ENCODE assay signal across 8 mouse cellular contexts in genomic region chr8:75272166-75272565, GRCm38 (mm10). TPM values are rescaled to one million over a fixed set of nuclear protein-coding genes. Genes with fewer than 3 reads are reported as not detected.
DNase-seq lines count a peak whose midpoint lies in the region; ATAC-seq and TF ChIP-seq lines count a peak whose summit lies in the region.

No protein-coding gene starts in this region.

- no peaks in the 10 kb centered on the region for H3K36me3 ChIP-seq in heart, embryonic 12.5 days
- no peaks in the 10 kb centered on the region for H3K36me3 ChIP-seq in G1E (replicated peaks)
- no peaks in the 10 kb centered on the region for H3K36me3 ChIP-seq in embryonic facial prominence, embryonic 11.5 days (replicated peaks; ENCODE audit: control insufficient read depth, insufficient read depth, low read depth, low read length)

- TF ChIP-seq CTCF in G1E (IDR thresholded peaks at IDR 0.05; ENCODE audit: low read depth, low read length) = no peak

- peaks cover 9% of the 10 kb centered on the region for H3K9me3 ChIP-seq in heart, embryonic 12.5 days (replicated peaks)
- peaks cover 6% of the 10 kb centered on the region for H3K9me3 ChIP-seq in G1E (replicated peaks)
- no peaks in the 10 kb centered on the region for H3K9me3 ChIP-seq in embryonic facial prominence, embryonic 11.5 days (replicated peaks; ENCODE audit: control insufficient read depth, low read length)

- no peak overlapping the region for H3K27ac ChIP-seq in heart, embryonic 12.5 days (ENCODE audit: poor library complexity, severe bottlenecking)
- no peak overlapping the region for H3K27ac ChIP-seq in embryonic facial prominence, embryonic 11.5 days (replicated peaks; ENCODE audit: low read depth, low read length)

- ATAC-seq in heart, embryonic 12.5 days (ENCODE audit: insufficient number of reproducible peaks, low FRiP score) = no peak
- peak; percentile 40; the same call in 1 of the 2 replicates for ATAC-seq in G1E (ENCODE audit: extremely low read depth, insufficient number of reproducible peaks, low FRiP score, poor library complexity, severe bottlenecking)
- no peak for ATAC-seq in embryonic facial prominence, embryonic 11.5 days (replicated peaks; ENCODE audit: insufficient number of reproducible peaks, low FRiP score, low TSS enrichment, low read depth)
- no peak for ATAC-seq in inflammation-experienced regulatory T-cells, adult 6 months

- H3K4me2 ChIP-seq in heart, embryonic 12.5 days = no peak overlapping the region
- no peak overlapping the region for H3K4me2 ChIP-seq in embryonic facial prominence, embryonic 11.5 days (ENCODE audit: low read depth, low read length)

- no peaks in the 10 kb centered on the region for H3K27me3 ChIP-seq in heart, embryonic 12.5 days (replicated peaks)
- no peaks in the 10 kb centered on the region for H3K27me3 ChIP-seq in G1E (ENCODE audit: insufficient read depth, low read length)
- H3K27me3 ChIP-seq in embryonic facial prominence, embryonic 11.5 days (ENCODE audit: control insufficient read depth, insufficient read depth, low read length) = no peaks in the 10 kb centered on the region

- 37% methylated on average over 4 of the region's 4 CpGs for WGBS in heart, embryonic 12.5 days
- WGBS in embryonic facial prominence, embryonic 11.5 days = 28% methylated on average over 4 of the region's 4 CpGs

- no peak overlapping the region for H3K9ac ChIP-seq in heart, embryonic 12.5 days
- H3K9ac ChIP-seq in embryonic facial prominence, embryonic 11.5 days (replicated peaks; ENCODE audit: low read length) = no peak overlapping the region

- H3K4me1 ChIP-seq in heart, embryonic 12.5 days (replicated peaks) = 0 out of 2 replicates have a peak, but pooled peaks cover 2% of the 10 kb centered on the region
- H3K4me1 ChIP-seq in G1E (ENCODE audit: insufficient read depth, low read depth, low read length) = no peaks in the 10 kb centered on the region
- H3K4me1 ChIP-seq in embryonic facial prominence, embryonic 11.5 days (ENCODE audit: control insufficient read depth, insufficient read depth, low read length) = no peaks in the 10 kb centered on the region

- DNase-seq in heart, adult 8-10 months (ENCODE audit: low spot score) = peak; percentile 56
- peak; percentile 72 for DNase-seq in 3T3-L1 (ENCODE audit: low read depth, low spot score)
- peak; percentile 13 for DNase-seq in G1E (ENCODE audit: low spot score)
- DNase-seq in embryonic facial prominence, embryonic 11.5 days (ENCODE audit: low spot score) = peak; percentile 67
- DNase-seq in lung, postnatal 25 days (ENCODE audit: low spot score) = peak; percentile 20
- DNase-seq in spleen, postnatal 14 days (ENCODE audit: low spot score in 2 of 2) = no peak

- no peak overlapping the region for H3K4me3 ChIP-seq in heart, embryonic 12.5 days
- H3K4me3 ChIP-seq in G1E (ENCODE audit: low read depth, low read length) = no peak overlapping the region
- H3K4me3 ChIP-seq in embryonic facial prominence, embryonic 11.5 days (ENCODE audit: low read depth, low read length) = no peak overlapping the region

RNA-seq across cellular contexts. Expression of gene Rasd2, which starts 58.4 kb away (rescaled TPM):
- total RNA-seq in heart, adult 8-10 months (2022) = 10 to 100 TPM in 1 of 4 experiments, 1 to 10 TPM in 3; 4.2 to 11.3 (median 6.2) TPM
- polyA plus RNA-seq in heart, embryonic 12.5 days (2016; fragmentation: Nextera tagmentation; extraction: Ambion mirVana) = 0.13 TPM in 2 replicates
- total RNA-seq in G1E (2014; fragmentation: Nextera tagmentation) (not detected in 2 replicates), G1E (2017) (0.11 TPM in 1 of 2 replicates, not detected in the other)
- not detected in 2 replicates for polyA plus RNA-seq in G1E (2012)
- polyA plus RNA-seq in embryonic facial prominence, embryonic 11.5 days (2014; fragmentation: Nextera tagmentation; extraction: Ambion mirVana) = 0.31 and 0.93 TPM in 2 replicates
- polyA plus RNA-seq in inflammation-experienced regulatory T-cells, adult 6 months (2017; shearing (Covaris generic)) = under 1 TPM in 1 of 3 experiments, not detected in 2; 0.41 TPM

Comparison
In these comparisons a context has a peak if more than half of its experiments do, and no peak if none do; other contexts are left out.
1. DNase-seq: peak in heart, adult 8-10 months (single experiment), 3T3-L1 (single experiment), G1E (single experiment), embryonic facial prominence, embryonic 11.5 days (single experiment) and lung, postnatal 25 days (single experiment); none in spleen, postnatal 14 days (0 of 2).